Mouse (Mus musculus): ENCODE measurements around the gene Gm10799. TPM values are rescaled to one million over a fixed set of nuclear protein-coding genes. Genes with fewer than 3 reads are reported as not detected.

The Gm10799 gene
- polyA plus RNA-seq, 1 experiment from 2014 or later, result not detected

GRCm38 (mm10) chr2:104035595-104035994 is 32.8 kb downstream of the Gm10799 start:
- Histone ChIP-seq H3K4me3 (ENCODE audit: low read depth, low read length) (no peak overlapping the region), H3K4me2 (ENCODE audit: low read depth, low read length) (no peak overlapping the region), H3K27me3 (ENCODE audit: control insufficient read depth, insufficient read depth, low read depth, low read length) (no peaks in the 10 kb centered on the region), H3K36me3 (ENCODE audit: control insufficient read depth, insufficient read depth) (peaks cover 51% of the 10 kb centered on the region), H3K9ac (ENCODE audit: low read depth, low read length) (no peak overlapping the region), H3K27ac (ENCODE audit: low read length) (no peak overlapping the region), H3K4me1 (ENCODE audit: control insufficient read depth, low read depth, low read length) (peaks cover 7% of the 10 kb centered on the region), H3K9me3 (replicated peaks; ENCODE audit: control insufficient read depth, low read length) (no peaks in the 10 kb centered on the region)
- ATAC-seq (ENCODE audit: low read depth), result no peak
- WGBS (ENCODE audit: insufficient replicate concordance), result 86% methylated on average over 6 of the region's 6 CpGs

GRCm38 (mm10) chr2:104034832-104035472 is 33.4 kb downstream of the Gm10799 start:
- 33% methylated on average over 3 of the region's 3 CpGs for WGBS (ENCODE audit: insufficient replicate concordance)
- H3K4me1 ChIP-seq (ENCODE audit: control insufficient read depth, low read depth, low read length), result peaks cover 9% of the 10 kb centered on the region
- no peak overlapping the region for H3K4me2 ChIP-seq (ENCODE audit: low read depth, low read length)
- no peak overlapping the region for H3K27ac ChIP-seq (ENCODE audit: low read length)
- H3K36me3 ChIP-seq (ENCODE audit: control insufficient read depth, insufficient read depth), result peaks cover 48% of the 10 kb centered on the region
- H3K9ac ChIP-seq (ENCODE audit: low read depth, low read length), result no peak overlapping the region
- peak; percentile 49; the same call in 1 of the 2 replicates for ATAC-seq (ENCODE audit: low read depth)
- no peaks in the 10 kb centered on the region for H3K9me3 ChIP-seq (replicated peaks; ENCODE audit: control insufficient read depth, low read length)
- no peak overlapping the region for H3K4me3 ChIP-seq (ENCODE audit: low read depth, low read length)
- H3K27me3 ChIP-seq (ENCODE audit: control insufficient read depth, insufficient read depth, low read depth, low read length), result no peaks in the 10 kb centered on the region

GRCm38 (mm10) chr2:104032056-104032455 is 36.3 kb downstream of the Gm10799 start:
- Histone ChIP-seq H3K4me1 (ENCODE audit: control insufficient read depth, low read depth, low read length) (peaks cover 18% of the 10 kb centered on the region), H3K27me3 (ENCODE audit: control insufficient read depth, insufficient read depth, low read depth, low read length) (no peaks in the 10 kb centered on the region), H3K4me3 (ENCODE audit: low read depth, low read length) (no peak overlapping the region), H3K9ac (ENCODE audit: low read depth, low read length) (no peak overlapping the region), H3K36me3 (ENCODE audit: control insufficient read depth, insufficient read depth) (peaks cover 31% of the 10 kb centered on the region), H3K9me3 (replicated peaks; ENCODE audit: control insufficient read depth, low read length) (no peaks in the 10 kb centered on the region), H3K4me2 (ENCODE audit: low read depth, low read length) (no peak overlapping the region), H3K27ac (ENCODE audit: low read length) (no peak overlapping the region)
- no peak for ATAC-seq (ENCODE audit: low read depth)
- WGBS (ENCODE audit: insufficient replicate concordance), result 81% methylated on average over 3 of the region's 3 CpGs

- Histone ChIP-seq H3K27me3 (ENCODE audit: control insufficient read depth, insufficient read depth, low read depth, low read length) (no peaks in the 10 kb centered on the region), H3K4me1 (ENCODE audit: control insufficient read depth, low read depth, low read length) (peaks cover 18% of the 10 kb centered on the region), H3K36me3 (ENCODE audit: control insufficient read depth, insufficient read depth) (peaks cover 26% of the 10 kb centered on the region), H3K9ac (ENCODE audit: low read depth, low read length) (no peak overlapping the region), H3K27ac (ENCODE audit: low read length) (no peak overlapping the region), H3K4me3 (ENCODE audit: low read depth, low read length) (no peak overlapping the region), H3K9me3 (replicated peaks; ENCODE audit: control insufficient read depth, low read length) (no peaks in the 10 kb centered on the region), H3K4me2 (ENCODE audit: low read depth, low read length) (peak overlapping the region; percentile 78; the same call in 1 of the 2 replicates)
- WGBS (ENCODE audit: insufficient replicate concordance), result 66% methylated on average over 3 of the region's 3 CpGs
- no peak for ATAC-seq (ENCODE audit: low read depth)
Measured at GRCm38 (mm10) chr2:104030381-104030780, 38.0 kb downstream of the Gm10799 start.

- peak overlapping the region; percentile 99 for H3K4me3 ChIP-seq (ENCODE audit: low read depth, low read length)
- peaks cover 15% of the 10 kb centered on the region for H3K4me1 ChIP-seq (ENCODE audit: control insufficient read depth, low read depth, low read length)
- peak overlapping the region; percentile 99 for H3K9ac ChIP-seq (ENCODE audit: low read depth, low read length)
- peak overlapping the region; percentile 78 for H3K4me2 ChIP-seq (ENCODE audit: low read depth, low read length)
- no peaks in the 10 kb centered on the region for H3K9me3 ChIP-seq (replicated peaks; ENCODE audit: control insufficient read depth, low read length)
- no peaks in the 10 kb centered on the region for H3K27me3 ChIP-seq (ENCODE audit: control insufficient read depth, insufficient read depth, low read depth, low read length)
- peak; percentile 62 for ATAC-seq (ENCODE audit: low read depth)
- H3K27ac ChIP-seq (ENCODE audit: low read length), result peak overlapping the region; percentile 92
- WGBS (ENCODE audit: insufficient replicate concordance), result 12% methylated on average over 2 of the region's 2 CpGs
- peaks cover 17% of the 10 kb centered on the region for H3K36me3 ChIP-seq (ENCODE audit: control insufficient read depth, insufficient read depth)
Measured at GRCm38 (mm10) chr2:104029074-104029473, 39.3 kb downstream of the Gm10799 start.

- WGBS (ENCODE audit: insufficient replicate concordance), result under 1% methylated on average over 31 of the region's 32 CpGs
- no peaks in the 10 kb centered on the region for H3K9me3 ChIP-seq (replicated peaks; ENCODE audit: control insufficient read depth, low read length)
- peak within 1 kb of the TSS; percentile 99 for H3K9ac ChIP-seq (ENCODE audit: low read depth, low read length)
- peak within 1 kb of the TSS; percentile 99 for H3K4me3 ChIP-seq (ENCODE audit: low read depth, low read length)
- peak within 1 kb of the TSS; percentile 92 for H3K27ac ChIP-seq (ENCODE audit: low read length)
- H3K4me1 ChIP-seq (ENCODE audit: control insufficient read depth, low read depth, low read length), result peaks cover 15% of the 10 kb centered on the region
- H3K36me3 ChIP-seq (ENCODE audit: control insufficient read depth, insufficient read depth), result peaks cover 10% of the 10 kb centered on the region
- no peaks in the 10 kb centered on the region for H3K27me3 ChIP-seq (ENCODE audit: control insufficient read depth, insufficient read depth, low read depth, low read length)
- peak within 1 kb of the TSS; percentile 78 for H3K4me2 ChIP-seq (ENCODE audit: low read depth, low read length)
- ATAC-seq (ENCODE audit: low read depth), result peak; percentile 38
Measured at GRCm38 (mm10) chr2:104028139-104028723, 40.1 kb downstream of the Gm10799 start, which contains the start of gene 4931422A03Rik. TSS of gene 4931422A03Rik (minus strand) at chr2:104028361.

GRCm38 (mm10) chr2:104027458-104028138 is 40.8 kb downstream of the Gm10799 start, which contains the start of gene Fbxo3:
TSS of gene Fbxo3 (plus strand) at chr2:104027721.
- peak within 1 kb of the TSS; percentile 99 for H3K9ac ChIP-seq (ENCODE audit: low read depth, low read length)
- H3K27me3 ChIP-seq (ENCODE audit: control insufficient read depth, insufficient read depth, low read depth, low read length), result no peaks in the 10 kb centered on the region
- peak; percentile 95 for ATAC-seq (ENCODE audit: low read depth)
- peaks cover 15% of the 10 kb centered on the region for H3K4me1 ChIP-seq (ENCODE audit: control insufficient read depth, low read depth, low read length)
- H3K27ac ChIP-seq (ENCODE audit: low read length), result peak within 1 kb of the TSS; percentile 92
- peak within 1 kb of the TSS; percentile 78 for H3K4me2 ChIP-seq (ENCODE audit: low read depth, low read length)
- peak within 1 kb of the TSS; percentile 99 for H3K4me3 ChIP-seq (ENCODE audit: low read depth, low read length)
- WGBS (ENCODE audit: insufficient replicate concordance), result 2% methylated on average over 44 of the region's 44 CpGs
- no peaks in the 10 kb centered on the region for H3K9me3 ChIP-seq (replicated peaks; ENCODE audit: control insufficient read depth, low read length)
- peaks cover 10% of the 10 kb centered on the region for H3K36me3 ChIP-seq (ENCODE audit: control insufficient read depth, insufficient read depth)

- WGBS (ENCODE audit: insufficient replicate concordance), result 80% methylated on average over 4 of the region's 4 CpGs
- Histone ChIP-seq H3K9ac (ENCODE audit: low read depth, low read length) (no peak overlapping the region), H3K36me3 (ENCODE audit: control insufficient read depth, insufficient read depth) (no peaks in the 10 kb centered on the region), H3K9me3 (replicated peaks; ENCODE audit: control insufficient read depth, low read length) (no peaks in the 10 kb centered on the region), H3K4me3 (ENCODE audit: low read depth, low read length) (no peak overlapping the region), H3K27ac (ENCODE audit: low read length) (no peak overlapping the region), H3K4me1 (ENCODE audit: control insufficient read depth, low read depth, low read length) (peaks cover 6% of the 10 kb centered on the region), H3K4me2 (ENCODE audit: low read depth, low read length) (no peak overlapping the region), H3K27me3 (ENCODE audit: control insufficient read depth, insufficient read depth, low read depth, low read length) (no peaks in the 10 kb centered on the region)
- no peak for ATAC-seq (ENCODE audit: low read depth)
Measured at GRCm38 (mm10) chr2:104024656-104025055, 43.7 kb downstream of the Gm10799 start.

GRCm38 (mm10) chr2:104023096-104023495 is 45.3 kb downstream of the Gm10799 start:
- no peak overlapping the region for H3K4me2 ChIP-seq (ENCODE audit: low read depth, low read length)
- no peak for ATAC-seq (ENCODE audit: low read depth)
- WGBS (ENCODE audit: insufficient replicate concordance), result 56% methylated on average over 7 of the region's 7 CpGs

More at GRCm38 (mm10) chr2:104023096-104023495, 45.3 kb downstream of the Gm10799 start:
- Histone ChIP-seq H3K36me3 (ENCODE audit: control insufficient read depth, insufficient read depth) (no peaks in the 10 kb centered on the region), H3K9ac (ENCODE audit: low read depth, low read length) (no peak overlapping the region), H3K9me3 (replicated peaks; ENCODE audit: control insufficient read depth, low read length) (no peaks in the 10 kb centered on the region), H3K27me3 (ENCODE audit: control insufficient read depth, insufficient read depth, low read depth, low read length) (no peaks in the 10 kb centered on the region), H3K4me1 (ENCODE audit: control insufficient read depth, low read depth, low read length) (peaks cover 4% of the 10 kb centered on the region; the same call in 1 of the 2 replicates), H3K4me3 (ENCODE audit: low read depth, low read length) (no peak overlapping the region), H3K27ac (ENCODE audit: low read length) (no peak overlapping the region)

Data from liver, embryonic 16.5 days (tissue).